Mouse (Mus musculus) right cerebral cortex, postnatal 14 days (tissue): ENCODE measurements at regions not wholly inside any gene's neighbourhood (a gene's known extent, or its start where the extent isn't known, plus 50 kb on each side); places are given as distances from the start of the nearest gene placed in this dataset.
"Not testable (repeated sequence)": the region's sequence is repeated elsewhere in the genome, so short reads cannot be mapped to it uniquely, and the experiment has no call there.

ENCODE experiments used
- DNase-seq: peaks from one replicate; pipeline ENCODE4 v3.0.0; 2022

- DNase-seq: no peak
Measured at GRCm38 (mm10) chr14:60525979-60526378, 107.8 kb upstream of the Spata13 start.

DNA sequence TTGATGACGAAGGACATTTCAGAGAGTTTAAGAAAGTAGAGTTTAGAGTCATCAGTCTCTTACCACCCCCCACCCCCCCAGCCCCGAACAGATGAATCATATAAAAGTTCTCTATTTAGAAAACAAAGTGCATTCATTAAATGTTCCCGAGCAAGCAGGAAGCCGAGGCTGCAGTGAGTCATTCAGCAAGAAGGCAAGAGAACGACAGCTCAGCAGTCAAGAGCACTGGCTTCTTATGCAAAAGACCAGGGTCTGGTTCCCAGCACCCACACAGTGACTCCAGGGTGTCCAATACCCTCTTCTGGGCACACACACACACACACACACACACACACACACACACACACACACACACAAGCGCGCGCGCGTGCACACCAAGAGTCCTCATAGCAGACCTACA, 107.0 kb upstream of the Spata13 start:
- no peak for DNase-seq

- DNase-seq: no peak
Measured at GRCm38 (mm10) chr14:60527951-60528350, 105.8 kb upstream of the Spata13 start.

GRCm38 (mm10) chr14:60528520-60528919, 105.3 kb upstream of the Spata13 start:
- DNase-seq: no peak

- no peak for DNase-seq
Measured at GRCm38 (mm10) chr14:60529022-60529421, 104.8 kb upstream of the Spata13 start.

DNA sequence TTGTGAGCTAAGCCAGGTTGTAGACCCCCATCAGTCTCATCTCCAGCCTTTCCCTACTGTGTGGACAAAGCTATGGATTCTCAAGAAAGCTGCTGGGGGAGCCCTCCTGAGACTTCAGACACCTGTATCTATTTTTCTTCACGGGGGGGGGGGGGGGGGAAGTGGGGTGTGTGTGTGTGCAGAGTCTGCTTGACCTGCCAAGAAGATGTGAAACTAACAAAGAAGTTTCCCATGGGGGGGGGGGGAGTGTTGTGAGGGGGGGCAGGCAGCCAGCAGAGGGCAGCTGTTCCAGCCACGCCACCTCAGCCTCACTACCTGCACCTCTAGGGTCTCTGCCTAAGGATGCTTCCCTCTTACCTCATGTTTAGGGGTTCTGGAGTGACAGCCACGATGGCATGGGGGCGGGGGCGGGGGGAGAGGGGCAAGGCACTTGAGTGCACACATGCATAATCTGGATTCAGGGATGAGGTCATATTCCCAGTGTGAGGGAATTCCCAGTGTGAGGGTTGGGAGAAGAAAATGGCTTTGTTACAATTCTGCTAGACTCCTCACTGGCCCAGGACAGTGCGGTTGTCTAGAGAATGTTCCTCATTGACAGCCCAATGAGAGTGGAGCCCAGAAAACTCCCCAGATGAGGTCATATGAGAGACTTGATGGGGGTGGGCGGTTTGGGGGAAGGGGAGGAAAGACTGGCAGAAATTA, 104.0 kb upstream of the Spata13 start:
- no peak for DNase-seq

DNA sequence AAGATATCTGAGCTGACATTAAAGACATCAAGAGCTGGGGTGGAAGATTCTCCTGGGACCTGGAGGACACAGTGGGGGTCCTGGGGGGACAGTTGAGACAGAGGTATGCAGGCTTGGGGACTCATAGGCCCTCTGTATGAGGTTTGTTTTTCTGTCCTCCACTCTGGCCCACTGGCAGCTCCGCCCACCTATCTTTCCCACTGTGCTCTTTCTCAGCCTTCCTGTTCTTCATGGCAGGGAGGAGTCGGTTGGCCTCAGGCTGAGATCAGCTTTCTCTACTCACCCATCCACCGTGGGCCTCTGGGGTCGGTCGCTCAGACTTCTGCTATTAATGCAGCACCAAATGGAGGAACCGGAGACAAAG, 103.5 kb upstream of the Spata13 start:
- no peak for DNase-seq

GRCm38 (mm10) chr14:60530973-60531372, 102.8 kb upstream of the Spata13 start:
- no peak for DNase-seq

- no peak for DNase-seq
Measured at GRCm38 (mm10) chr14:60531766-60532165, 102.0 kb upstream of the Spata13 start.

GRCm38 (mm10) chr14:60533452-60534224, 100.2 kb upstream of the Spata13 start:
- no peak for DNase-seq

DNA sequence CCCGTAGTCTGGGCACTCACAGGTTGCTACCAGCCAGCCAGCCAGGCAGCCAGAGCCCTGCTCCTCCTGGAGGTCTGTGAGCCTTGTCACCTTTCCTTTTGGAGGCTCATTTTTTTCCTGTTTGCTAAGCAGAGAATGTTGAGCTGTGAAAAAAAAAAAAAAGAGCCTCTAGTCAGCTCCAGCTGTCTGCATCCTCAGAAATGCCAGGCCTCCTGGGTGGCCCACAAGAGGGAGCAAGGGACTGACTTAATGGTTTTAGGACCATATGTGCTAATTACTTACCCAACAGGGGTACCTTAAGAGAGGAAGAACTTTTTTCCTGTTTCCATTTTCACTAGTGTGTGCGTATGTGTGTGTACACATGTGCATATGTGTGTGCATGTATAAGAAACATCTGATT, 94.8 kb upstream of the Spata13 start:
- no peak for DNase-seq

DNA sequence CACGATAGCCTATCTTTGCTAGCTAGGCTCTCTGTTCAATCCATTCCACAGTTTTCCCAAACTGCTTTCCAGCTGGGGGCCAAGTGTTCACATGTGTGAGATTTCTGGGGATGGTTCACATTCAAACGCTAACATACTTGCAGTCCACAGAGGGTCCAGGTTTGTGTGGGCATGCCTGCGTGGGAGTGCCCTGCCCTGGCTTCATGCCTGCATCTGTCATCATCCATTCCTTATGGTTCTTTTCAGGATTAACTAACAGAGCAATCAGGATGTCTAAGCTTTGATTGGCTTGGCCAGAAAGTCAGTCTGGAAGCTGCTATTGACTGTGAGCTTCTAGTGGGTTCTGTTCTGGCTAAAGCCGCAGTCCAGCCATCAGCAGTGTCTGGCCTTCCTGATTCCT, 93.7 kb upstream of the Spata13 start:
- no peak for DNase-seq

DNA sequence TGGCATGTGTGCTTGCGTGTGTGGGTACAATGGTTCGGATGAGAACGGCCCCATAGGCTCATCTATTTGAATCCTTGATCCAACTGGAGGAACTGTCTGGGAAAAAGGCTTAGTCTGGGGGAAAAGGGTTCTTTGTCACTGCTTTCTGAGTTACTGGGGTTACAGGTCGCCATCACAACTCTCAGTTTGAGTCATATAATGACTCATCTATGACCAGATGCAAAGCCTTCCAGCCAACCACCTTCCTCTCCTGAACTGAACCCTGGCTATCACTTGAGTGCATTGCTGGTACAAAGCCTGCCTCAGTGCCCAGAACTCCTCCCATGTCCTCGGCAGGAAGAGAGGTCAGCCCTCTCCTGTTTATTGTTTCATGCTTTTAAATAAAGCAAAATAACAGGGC, 92.2 kb upstream of the Spata13 start:
- no peak for DNase-seq

DNA sequence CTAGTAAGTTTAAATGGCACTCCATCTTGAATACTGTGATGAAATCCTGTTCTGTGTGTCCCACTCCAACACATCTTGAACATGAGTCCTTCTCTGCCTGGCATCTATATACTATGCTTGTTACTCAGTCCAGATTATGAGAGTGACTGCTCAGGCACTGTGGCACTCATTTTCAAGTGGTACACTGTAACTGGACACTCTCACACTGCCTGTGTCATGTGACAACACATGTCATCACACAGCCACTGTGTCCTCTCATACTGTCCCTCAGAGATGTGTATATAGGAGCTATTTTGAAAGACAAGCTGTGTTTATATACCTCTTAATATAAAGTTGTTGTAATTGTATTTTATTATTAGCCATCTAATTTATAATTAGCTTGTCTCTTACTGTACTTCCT, 89.0 kb upstream of the Spata13 start:
- DNase-seq: no peak

DNA sequence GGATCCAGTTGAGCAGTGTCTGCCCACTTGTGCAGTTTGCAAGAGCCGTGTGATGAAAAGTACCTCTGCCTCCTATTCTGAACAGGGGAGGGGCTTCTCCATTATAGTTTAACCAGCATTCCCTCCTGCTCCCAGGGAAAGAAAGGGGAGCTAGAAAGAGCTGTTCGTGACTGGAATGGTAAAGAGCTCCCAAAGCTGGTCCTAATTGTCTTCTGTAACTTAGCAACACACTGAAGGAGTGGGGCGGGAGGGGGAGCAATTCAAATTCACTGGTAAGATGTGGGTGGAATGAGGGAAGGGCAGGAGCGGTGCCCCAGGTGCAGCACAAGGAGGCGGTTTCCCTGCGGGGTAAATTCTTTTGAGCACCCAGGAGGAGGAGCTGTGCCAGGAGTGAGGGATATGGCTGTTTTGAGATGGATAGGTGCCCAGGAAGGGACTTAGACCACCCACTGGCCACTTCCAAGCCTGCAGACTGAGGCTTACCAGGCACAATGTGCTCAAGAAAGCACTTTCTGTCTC, 79.5 kb upstream of the Spata13 start:
- DNase-seq: peak; percentile 68

DNA sequence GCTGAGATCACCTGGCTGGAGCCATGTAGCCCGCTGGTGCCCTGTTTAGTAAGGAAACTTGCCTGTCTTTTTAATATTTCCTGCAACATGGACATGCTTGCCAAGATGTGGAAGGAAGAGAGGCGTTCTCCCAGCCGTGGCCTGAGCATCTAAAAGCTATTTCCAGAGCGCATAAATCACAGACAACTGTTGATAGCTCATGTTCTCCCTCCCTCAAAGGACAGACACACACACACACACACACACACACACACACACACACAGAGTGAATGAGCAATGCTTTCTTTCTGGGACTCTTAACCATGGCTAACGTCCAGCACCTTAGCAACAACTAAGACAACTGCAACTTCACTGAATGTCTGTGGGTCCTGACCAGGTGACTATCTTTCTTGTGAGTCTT, 77.3 kb upstream of the Spata13 start:
- DNase-seq: peak; percentile 8

DNA sequence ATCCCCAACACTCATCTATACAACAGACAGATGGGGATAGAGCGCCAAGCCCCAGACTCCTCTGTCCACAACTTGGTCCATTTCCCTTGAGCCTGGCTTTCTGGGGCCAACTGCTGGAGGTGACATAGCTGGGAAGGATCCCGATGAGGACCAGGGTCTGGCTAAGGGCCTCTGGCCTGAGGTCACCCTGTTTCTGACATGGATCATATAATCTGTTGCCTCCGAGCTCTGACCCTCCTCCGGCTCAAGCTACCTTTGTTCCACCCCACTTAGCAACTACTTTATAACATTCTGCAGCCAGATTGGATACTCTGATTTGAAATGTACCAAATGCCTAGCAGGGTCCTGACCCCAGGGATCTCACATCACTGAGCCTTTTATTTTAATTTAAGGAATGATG, 76.8 kb upstream of the Spata13 start:
- no peak for DNase-seq

DNA sequence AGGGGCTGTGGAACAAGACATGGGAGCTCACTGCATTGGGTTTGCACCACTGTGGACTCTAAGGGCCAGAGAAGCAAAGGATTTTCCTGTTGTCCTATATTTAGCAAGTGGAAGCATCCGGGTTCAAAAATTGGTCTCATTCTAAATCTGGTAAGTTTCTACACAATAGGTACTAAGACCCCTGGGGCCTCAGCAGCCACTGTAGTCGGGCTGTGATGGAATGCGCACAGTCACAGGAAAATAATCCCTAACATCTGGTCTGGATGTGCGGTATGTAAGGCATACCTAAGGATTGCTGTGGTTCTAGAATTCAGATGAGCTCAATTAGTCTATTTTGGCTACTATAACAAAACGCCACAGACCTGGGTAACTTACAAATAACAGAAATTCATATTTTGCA, 74.4 kb upstream of the Spata13 start:
- DNase-seq: no peak

DNA sequence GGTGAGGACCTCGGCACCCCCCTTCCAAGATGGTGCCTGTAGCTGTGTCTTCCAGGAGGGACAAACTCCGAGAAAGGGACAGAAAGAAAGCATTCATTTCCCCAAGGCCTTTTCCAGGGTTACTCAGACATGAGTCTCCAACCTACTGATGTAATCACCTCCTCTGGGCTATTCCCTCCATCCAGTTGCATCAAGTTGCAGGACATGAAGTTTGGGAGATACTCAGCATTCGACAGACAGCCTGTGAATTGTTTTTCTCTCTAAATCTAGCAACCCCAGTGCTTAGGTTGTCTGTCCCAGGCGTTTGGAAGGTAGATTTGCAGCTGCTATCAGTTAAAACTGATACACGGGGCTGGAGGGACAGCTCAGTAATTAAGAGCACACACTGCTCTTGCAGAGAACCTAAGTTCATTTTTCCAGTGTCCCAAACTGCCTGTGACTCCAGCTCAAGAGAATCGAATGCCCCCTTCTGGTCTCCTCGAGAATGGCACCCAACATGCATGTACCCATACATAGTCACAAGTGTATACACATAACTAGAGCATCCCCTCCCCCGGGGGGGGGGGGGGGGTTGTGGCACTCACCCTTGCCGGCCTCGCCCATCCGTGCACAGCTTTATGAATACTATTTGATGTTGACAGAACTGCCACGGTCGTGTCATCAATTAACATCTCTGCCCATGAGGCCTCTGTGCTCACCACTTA, 73.8 kb upstream of the Spata13 start:
- DNase-seq: peak; percentile 27

DNA sequence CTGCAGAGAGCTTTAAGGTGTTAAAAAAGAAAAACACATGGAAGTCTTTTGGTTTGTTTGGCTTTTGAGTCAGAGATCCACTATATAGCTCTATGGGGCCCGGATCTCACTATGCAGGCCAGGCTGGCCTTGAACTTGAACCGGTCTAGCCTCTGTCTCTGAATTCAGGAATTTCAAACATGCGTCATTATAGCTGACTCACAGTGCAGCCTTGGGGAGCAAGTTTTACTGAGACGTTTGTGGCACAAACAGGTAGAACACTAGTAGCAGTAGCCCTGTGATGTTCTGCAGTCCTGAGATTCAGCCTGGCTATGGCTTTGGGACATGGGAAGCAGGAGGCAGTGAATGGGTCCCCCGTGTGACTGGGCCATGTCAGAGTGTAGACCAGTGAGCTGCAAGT, 57.5 kb upstream of the Spata13 start:
- no peak for DNase-seq

GRCm38 (mm10) chr14:60580131-60580530, 53.7 kb upstream of the Spata13 start:
- DNase-seq: not testable (repeated sequence)
